Mouse (Mus musculus) cerebellum, postnatal 4 days (tissue): ENCODE data around the gene Smad5.
A peak's percentile ranks its signal among the peaks of the same experiment; 100 is the strongest.

Source experiments
- DNase-seq, 2 experiments: peaks; one replicate each; pipeline ENCODE4 v3.0.0; 2022; ENCODE audit warnings: low spot score in 2 of 2, mixed read lengths in 1 of 2

Smad5 gene

DNA sequence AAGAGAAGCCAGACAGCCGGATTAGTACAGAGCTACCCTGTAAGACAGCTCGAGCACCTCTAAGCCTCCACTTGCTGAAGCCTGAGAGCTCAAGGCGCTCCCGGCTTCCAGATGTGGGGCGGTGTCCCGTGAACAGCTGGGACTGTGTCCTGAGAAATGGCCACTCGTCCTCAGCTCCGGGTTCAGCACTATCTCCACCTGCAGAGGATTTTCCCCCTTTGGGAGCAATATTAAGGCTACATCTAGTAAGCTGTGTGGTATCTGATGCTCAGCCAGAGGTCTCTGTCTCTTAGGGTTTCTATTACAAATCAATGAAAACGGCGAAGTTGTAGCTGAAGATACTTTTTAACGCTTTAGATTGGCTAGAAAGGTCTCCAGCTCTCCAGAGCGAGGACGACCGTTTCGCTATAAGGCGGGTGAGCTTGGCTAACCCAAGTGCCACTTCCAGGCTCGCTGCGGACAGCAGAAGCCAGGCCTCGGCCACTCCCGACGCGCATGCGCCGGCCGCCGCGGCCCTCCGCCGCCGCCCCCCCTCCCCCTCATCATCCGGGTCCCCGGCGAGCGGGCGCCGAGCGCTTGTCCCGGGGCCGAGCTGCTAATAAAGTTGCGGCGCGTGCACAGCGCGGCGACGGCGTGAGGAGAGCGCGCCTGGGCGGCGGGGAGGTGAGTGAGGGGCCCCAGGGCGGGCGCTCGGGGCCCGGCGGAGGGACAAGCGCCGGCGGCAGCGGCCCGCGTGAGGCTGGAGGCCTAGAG is at the start of gene Smad5:
TSS of gene Smad5 (plus strand) at position 542 of the 753 bp plus-strand sequence.
- peak; percentile 74 to 90 for DNase-seq

DNA sequence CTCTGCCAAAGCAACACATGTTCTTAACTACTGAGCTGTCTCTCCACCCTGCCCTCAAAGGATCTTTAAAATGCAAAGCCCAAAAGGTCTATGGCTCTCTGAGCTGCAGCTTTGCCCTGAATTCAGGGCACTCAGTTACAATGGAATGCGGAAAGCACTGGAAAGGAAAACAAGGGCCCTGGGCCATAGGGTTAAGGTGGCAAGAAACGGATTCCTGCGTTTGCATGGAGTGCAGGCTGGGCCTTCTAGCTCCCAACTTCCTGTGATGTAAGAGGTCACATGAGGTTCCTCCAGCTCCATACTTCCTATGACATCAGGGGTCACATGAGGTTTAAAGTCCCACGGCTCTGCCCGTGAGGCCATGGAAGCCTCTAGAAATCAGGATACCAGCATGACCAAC is 48.6 kb upstream of the Smad5 start:
- no peak for DNase-seq

DNA sequence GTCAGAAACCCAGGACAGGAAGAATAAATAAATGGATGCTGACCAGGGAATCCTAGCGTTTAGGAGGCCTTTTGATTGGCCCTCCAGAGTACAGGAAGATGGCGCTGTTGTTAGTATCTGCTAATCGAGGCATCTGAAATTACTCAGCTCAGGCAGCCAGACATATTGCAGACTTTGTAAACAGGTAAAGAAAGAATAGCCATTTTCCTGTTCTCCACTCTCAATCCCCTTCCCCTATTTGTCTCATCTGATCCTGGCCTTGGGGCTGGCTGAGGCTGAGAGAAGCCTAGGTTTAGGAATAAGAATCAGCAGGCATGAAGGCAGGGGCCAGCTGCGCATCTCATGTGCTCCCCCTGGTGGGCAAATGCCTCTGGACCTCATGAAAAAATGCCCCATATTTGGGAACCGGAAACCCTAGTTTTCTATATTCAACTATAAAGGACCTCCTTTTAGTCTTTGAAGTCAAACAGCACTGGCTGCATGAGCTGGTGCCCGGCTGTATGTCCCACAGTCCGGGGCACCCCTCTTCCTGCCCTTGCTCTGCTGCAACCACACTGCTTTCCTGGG is 44.8 kb upstream of the Smad5 start:
- peak; percentile 68 to 75 for DNase-seq

DNA sequence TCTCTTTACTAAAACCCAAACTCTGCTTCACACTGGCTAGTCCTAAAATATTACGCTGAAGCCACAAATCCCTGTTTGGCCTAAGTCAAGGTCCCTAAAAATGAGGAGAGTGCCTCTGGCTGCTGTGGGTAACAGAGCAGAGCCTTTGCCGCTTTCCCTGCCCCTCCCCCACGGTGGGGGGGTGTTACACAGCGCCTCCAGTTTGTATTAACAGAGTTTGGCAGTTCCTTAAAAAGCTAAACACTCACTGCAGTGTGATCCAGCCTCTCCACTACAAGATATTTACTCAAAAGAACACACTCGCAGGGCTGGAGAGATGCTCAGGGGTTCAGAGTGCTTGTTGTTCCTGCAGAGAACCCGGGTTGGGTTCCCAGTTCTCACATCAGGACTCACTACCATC is 43.9 kb upstream of the Smad5 start:
- no peak for DNase-seq

DNA sequence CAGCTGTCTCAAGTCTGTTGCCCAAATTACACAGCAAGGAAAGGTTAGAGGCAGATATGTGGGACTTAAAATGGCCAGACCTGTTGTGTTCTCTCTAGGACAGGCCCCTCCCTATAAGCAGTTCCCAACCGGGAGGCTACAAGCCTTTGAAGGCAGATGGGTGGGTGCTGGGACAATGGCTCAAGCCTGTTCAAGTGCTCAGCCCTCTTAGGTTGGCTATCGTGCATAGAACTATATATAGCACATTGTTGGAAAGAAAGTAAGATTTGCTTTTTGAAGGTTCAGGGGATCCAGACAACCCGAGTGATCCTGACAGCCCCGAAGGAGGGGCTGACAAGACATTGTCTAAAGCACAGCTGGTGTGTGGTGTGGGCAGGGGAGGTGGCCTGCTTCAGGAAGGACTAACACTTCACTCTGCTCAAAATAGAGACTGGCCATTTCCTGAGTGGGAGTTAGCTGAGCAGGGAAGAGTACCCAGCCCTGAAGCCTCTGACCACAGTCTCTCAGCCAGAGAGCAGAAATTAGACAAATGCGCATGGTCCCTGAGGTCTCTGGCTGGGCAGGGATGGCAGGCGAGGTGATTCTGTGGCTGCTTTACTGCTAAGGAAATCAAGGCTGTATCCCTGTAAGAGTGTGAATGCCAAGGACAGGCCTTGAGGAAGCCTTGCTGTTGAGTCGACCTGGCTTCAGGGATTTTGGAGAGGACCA is 40.7 kb upstream of the Smad5 start:
- no peak for DNase-seq

DNA sequence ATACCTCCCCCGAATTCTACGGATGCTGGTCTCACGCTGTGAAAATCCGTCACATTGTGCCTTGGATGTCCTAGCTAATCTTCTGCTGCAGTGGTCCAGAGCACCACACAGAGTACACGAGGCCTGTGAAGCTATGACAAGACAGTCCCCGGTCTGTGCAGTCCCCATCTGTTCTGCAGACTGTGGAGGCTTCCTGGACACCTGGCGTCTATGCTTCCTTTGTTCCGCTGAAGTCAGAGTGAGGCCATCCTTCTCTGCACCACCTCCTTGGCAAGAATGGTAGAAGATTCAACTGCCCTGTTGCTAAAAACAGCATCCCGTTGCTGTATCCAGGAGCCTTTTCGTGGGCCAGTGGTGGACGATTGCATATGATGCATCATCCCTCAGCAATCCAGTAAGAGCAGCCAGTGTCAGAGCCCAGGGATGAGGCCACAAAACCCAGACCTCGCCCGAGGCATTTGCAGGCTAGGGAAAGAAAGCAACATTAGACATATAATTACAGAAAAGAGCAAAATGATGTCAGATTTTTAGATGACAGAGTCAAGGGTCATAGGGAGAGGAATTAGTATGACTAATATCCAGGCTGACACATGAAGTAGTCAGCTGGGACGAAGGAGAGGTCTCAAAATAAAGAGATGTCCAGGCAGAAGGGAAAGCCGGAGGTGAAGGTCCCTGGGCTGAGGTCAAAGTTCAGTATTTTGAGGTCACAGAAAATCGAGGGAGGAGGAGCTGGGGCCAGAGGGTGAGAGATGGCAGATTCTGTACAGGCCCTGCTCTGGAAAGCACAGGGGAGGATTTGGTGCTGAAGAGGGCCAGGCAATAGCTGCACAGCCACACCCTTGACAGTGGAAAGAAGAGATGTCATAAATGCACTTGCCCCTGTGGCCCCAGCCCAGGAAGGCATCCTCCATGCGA is 38.3 kb upstream of the Smad5 start:
- DNase-seq: no peak

DNA sequence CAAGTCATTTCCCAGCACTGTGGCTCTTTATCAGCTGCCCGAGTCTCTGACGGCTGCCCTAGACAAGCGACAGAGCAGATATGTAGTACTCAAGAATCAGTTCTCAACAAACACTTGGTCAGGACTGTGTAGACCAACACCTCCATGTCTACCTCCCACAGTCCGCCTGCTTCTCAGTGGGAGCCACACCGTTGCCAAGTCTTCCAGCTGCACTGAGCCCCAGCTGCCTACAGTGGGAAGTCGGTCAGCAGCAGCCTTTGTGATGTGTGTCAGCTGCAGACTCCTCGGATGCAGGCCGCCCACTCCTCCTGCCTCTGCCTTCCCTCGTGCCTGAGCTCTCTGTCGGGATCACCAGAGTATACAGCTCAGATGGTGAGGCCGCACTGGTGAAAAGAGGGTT is 31.6 kb upstream of the Smad5 start:
- DNase-seq: peak in 1 of 2 experiments; percentile 19

DNA sequence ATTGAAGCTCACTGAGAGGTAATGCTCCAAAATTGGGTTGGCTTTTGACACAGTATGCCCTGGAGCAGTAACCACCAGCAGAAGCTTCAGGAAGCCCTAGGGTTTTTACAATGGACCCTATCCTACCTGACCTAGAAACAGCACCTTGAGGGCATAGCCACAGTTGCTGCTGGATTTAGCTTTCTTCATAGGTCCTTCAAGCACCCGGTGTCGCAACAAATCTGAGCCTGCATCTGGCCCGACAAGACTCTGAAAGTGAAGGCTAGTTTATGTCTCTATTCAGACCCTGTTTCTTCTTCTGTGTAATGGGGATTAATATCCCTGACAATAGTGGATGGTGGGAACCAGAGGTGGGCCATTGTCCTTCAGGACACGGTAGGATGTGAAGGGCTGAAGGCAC is 25.1 kb upstream of the Smad5 start:
- DNase-seq: no peak

DNA sequence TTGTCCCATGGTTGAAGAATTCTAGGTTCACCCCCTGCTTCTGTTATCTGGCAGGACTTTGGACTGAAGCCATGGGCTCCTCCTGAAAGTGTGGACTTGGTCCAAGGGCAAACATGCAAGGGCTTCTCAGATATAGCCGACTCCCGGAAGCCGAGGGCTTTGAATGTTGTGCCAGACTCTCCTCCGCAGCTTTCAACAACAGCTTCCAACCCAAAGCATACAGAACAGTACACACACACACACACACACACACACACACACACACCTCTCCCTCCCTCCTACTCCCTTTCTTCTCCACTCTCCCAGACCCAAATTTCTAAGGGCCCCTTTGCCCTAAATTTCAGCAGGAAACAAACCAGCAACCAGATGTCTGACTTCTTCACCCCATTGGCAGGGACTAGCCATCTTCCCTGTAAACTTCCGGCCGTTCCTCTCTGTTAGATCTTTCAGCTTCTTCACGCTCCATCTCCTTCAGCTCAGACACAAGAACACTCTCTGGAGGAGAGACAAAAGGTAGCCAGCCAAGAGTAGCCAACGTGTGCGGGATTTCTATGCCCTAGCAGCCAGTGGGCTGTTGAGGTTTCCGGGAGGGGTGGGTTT is 24.5 kb upstream of the Smad5 start:
- no peak for DNase-seq

DNA sequence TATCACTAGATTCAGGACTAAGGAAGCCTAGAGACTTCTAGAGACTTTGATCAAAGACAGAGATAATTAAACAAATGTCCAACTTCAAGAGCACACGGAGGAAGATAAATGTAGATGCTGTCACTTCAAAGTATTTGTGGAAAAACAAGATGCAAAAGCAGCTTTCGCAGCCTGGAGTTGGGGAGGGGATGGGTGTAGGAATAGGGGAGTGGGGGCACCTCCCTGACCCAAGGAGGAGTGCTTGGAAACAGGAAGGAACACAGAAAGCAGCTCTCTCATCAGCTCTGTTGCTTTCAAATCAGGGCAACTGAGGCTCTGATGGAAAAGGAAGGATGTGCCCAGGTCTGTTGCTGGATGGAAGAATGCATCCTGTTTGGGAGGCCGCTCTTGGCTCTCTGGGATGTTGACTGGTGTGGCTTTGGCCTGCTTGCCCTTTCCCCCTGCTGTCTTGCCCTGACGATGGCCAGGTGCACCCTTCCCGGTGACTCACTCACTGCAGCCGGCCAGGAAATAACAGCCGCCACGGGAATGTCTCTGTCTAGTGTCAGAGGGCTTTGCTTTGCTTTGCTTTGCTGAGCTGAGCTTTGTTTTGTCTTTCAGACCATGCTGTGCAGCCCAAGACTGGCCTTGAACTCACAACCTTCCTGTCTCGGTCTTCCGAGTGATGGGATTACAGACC is 23.8 kb upstream of the Smad5 start:
- no peak for DNase-seq

DNA sequence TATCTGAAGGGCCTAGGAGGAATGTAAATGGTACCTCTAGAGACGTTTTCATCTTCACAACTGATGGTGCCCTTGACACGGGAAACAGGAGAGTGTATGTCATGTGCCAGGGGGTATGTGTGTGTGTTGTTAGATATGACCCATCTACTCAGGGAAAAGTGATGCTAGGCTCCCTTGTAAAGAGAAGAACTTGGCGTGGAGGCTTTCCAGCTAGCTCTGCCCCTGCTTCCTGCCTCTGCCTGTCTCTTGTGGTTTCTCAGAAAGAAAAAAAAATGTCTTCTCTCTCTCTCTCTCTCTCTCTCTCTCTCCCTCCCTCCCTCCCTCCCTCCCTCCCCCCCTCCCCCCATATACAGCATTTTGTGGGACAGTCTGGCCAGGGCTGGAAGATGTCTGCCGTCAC is 20.9 kb upstream of the Smad5 start:
- no peak for DNase-seq

DNA sequence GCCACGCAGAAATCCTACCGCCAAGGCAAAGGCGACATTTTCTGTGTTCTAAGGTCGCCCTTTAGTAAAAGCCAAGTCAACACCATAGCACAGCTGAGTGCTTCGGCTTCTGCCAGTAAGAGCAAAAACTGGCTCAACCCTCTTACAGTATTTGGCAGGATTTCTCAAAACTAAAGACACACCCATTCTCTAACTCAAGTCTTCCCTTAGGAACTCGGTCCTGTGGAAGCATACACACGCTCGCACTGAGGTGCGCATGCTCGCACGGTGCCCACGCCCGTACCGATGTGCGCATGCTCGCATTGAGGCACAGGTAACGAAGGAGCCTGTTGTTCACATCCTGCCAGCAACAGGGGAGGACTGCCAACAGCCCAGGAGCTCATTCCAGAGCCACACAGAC is 20.5 kb upstream of the Smad5 start:
- no peak for DNase-seq

DNA sequence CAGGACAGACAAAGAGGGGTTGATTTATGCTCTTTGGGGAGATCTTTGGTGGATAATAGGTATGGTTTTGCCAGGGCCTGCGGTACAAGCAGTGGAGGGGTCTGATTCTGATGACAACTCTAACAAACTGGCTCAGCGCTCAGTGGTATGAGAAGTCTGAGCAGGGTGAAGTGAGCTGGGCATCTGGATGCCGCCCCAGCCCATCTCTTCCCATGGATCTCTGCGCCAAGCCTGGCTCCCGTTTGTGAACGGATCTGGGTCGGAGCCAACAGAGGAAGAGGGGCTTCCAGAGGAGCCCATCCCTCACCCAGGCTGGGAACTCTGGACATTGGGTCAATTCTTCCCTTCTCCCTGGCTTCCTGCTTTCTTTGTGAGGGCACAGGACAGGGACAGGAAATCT is 19.5 kb upstream of the Smad5 start:
- peak in 1 of 2 experiments; percentile 22 for DNase-seq

DNA sequence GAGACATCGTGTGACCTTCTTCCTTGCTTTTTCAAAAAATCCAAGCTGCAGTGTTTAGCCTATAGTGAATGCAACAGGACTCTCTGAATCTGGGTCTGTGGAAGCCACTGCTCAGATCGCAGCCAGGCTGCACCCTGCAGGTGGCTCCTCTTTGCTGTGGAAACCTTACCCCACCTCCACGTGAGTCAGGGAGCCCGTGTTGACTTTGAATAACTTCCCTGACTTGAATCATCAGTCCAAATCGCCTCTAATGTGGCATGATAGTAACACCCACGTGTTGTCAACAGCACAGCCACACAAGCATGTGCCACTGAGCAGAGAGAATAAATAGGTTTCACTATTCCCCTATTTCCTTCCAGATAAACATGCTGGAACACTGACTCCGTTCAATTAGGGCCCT is 10.8 kb upstream of the Smad5 start:
- DNase-seq: no peak

DNA sequence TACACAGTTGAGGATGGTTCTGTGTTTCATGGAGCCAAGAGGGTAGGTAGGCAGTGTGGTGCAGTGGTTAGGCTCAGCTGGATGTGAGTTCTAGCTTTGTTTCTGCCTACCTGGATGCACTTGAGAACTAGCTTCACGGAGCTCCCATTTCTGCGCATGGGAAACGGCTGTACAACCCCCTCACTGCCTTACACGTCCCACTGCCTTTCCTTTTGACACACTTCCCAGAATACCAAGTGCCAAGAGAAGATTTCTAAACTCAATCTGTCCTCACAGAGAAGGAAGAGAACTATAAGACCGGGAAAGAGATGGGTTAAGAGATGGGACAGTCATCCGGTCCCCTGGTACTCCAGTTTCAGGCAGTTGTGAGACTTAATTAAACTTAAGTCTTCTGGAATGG is 10.2 kb upstream of the Smad5 start:
- no peak for DNase-seq

DNA sequence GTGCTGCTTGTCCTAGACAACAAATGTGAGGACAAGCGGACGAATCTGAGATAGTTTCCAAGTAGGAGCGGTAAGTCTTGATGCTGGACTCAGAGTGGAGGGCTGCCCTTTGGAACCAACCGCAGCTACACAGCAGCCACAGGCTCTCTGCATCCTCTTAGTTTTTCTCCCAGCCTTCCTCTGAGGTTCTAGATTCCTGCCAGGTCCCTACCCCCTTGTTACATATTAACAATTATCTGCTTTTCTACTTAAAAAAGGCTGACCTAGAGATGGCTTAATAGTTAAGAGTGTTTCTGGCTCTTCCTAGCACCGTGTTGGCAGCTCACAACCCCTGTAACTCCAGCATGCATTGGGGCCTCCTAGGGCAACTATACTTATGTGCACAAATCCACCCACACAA is 7.1 kb upstream of the Smad5 start:
- DNase-seq: no peak

DNA sequence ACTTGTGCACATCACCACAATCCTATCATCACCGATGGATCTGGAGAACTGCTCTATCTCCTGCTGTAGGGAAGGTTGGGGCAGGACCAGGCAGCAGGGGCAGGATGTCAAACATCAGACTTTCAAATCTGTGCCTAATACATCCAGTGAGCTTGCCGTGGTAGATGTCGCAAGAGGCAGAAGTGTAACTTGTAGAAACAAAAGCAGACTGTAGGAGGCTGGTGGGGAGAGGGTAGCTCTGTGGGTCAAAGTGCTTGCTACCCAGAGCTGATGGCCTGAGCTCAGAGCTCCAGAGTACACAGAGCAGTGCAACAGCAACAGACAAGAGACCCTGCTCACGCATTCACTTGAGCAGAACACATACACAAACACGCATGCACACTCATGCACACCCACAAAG is 6.1 kb upstream of the Smad5 start:
- no peak for DNase-seq

DNA sequence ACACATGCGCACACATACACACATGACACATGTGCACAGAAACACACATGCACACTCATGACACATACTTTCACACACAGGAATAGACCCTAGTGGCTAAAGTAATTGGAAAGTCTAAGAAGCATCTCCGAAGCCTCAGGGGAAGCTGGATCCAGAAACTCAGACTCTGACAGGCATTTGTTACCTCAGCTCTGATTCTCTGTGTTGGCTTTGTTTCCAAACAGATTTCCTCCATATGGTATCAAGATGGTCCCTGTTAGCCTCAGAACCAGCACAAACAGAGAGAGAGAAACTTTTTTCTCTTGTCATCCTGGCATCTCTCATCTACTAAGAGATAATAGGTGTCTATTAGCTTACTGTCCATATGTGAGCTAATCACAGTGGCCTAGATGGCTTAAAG is 5.6 kb upstream of the Smad5 start:
- DNase-seq: no peak

DNA sequence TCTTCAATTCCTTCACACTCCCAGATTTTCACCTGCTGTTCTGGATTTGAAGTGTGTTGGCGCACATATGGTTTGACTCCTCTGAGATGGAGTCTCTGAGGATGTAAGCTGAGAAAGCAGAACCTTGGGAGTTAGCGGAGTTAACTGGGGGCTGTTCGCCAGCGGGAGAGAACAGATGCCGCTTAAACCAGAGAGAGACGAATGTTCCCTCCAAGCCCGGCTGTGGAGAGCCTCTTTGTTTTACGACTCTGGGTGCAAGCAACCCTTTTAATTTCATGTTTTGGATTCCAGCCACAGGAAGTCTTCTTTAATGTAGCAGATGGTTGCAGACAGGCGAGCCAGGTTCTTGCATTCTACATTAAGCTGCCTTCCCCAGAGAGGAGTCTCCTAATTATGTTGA is 4.4 kb upstream of the Smad5 start:
- DNase-seq: peak in 1 of 2 experiments; percentile 28

DNA sequence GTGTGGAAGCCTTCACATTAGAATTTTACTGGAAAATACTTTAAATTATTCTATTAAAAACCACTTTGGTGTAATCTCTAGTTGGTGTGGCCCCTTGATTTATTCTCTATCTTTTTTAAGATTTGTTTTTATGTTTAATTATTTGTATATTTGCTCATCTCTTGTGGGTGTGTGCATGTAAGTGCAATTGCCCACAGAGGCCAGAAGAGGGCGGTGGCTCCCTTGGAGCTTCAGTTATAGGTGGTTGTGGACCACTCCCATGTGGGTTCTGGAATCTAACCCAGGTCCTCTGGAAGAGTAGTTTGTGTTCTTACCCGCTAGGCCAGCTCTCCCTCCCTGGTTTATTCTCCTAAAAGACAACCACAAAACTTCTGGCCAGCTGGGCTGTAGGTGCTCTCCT is 3.4 kb upstream of the Smad5 start:
- no peak for DNase-seq

DNA sequence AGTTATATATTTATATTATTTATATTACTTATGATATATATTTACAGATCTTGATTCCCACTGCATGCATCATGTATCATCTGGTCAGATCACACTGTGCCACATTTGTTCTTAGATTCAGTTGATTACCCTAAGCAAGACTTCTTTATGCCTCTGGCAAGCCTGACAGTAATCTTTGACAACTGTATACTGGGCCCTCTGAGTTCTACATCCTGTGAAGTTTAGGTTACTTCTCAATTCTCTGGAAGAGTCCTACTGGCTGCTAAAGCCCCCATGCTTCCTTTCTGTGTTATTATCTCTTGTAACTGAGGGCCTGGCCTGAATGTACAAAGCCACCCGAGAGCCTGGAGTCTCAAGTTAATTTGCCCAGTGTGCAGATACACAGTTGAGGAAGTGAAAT is 1.8 kb upstream of the Smad5 start:
- DNase-seq: no peak
